Mouse (Mus musculus) CH12.LX (cell line): Measurements from ENCODE around the gene A730061H03Rik. TPM values are rescaled to one million over a fixed set of nuclear protein-coding genes. Genes with fewer than 3 reads are reported as not detected.

Experiments
- DNase-seq: peaks from one replicate; pipeline ENCODE4 v3.0.0-alpha.2; 2013; ENCODE audit errors: extremely low read depth
- H3K27ac ChIP-seq: 2 replicates; pipeline ENCODE4 v1.5.1; 2012; ENCODE audit warnings: low read depth, mild to moderate bottlenecking, control low read depth, moderate library complexity; ENCODE audit not compliant: insufficient read depth
- H3K27me3 ChIP-seq: replicated peaks from 2 replicates; pipeline ENCODE3; 2012; ENCODE audit warnings: inconsistent platforms
- H3K36me3 ChIP-seq, 2 experiments: replicated peaks in 1 of 2; 2 replicates each; pipeline versions ENCODE3 to v1.6.1; 2012; ENCODE audit warnings: inconsistent platforms in 1 of 2, low read length in 1 of 2, mild to moderate bottlenecking in 1 of 2, mixed read lengths in 1 of 2, moderate library complexity in 1 of 2; ENCODE audit not compliant: control insufficient read depth in 1 of 2, insufficient read depth in 1 of 2
- H3K4me1 ChIP-seq, 2 experiments: 2 replicates each; pipeline ENCODE4 v1.6.1; 2012; ENCODE audit warnings: inconsistent platforms in 1 of 2, moderate library complexity in 1 of 2; ENCODE audit not compliant: insufficient read depth in 2 of 2, control insufficient read depth in 1 of 2
- H3K4me2 ChIP-seq: 2 replicates; pipeline ENCODE4 v1.6.1; 2012; ENCODE audit warnings: low read depth, mild to moderate bottlenecking, control low read depth; ENCODE audit not compliant: poor library complexity, insufficient read depth, severe bottlenecking
- H3K4me3 ChIP-seq, 3 experiments: fragments of 150-350 bp in 1 of 3; sonication (generic) in 1 of 3; replicated peaks in 1 of 3; 2 replicates each; pipeline versions ENCODE3 to v1.5.1; 2011 to 2012; ENCODE audit warnings: low read depth in 2 of 3, low read length in 2 of 3, mild to moderate bottlenecking in 2 of 3, moderate library complexity in 2 of 3, control low read depth in 1 of 3, improper control_type of control experiment in 1 of 3, inconsistent platforms in 1 of 3, mixed read lengths in 1 of 3; ENCODE audit not compliant: poor library complexity in 1 of 3
- H3K79me2 ChIP-seq: replicated peaks from 2 replicates; pipeline ENCODE4 v1.6.1; 2012; ENCODE audit warnings: mild to moderate bottlenecking, moderate library complexity; ENCODE audit not compliant: control insufficient read depth, poor library complexity, insufficient read depth, severe bottlenecking; ENCODE audit errors: extremely low read depth
- H3K9ac ChIP-seq: 2 replicates; pipeline ENCODE4 v1.6.1; 2012; ENCODE audit warnings: low read depth, mild to moderate bottlenecking, control low read depth, moderate library complexity; ENCODE audit not compliant: insufficient read depth
- H3K9me3 ChIP-seq: replicated peaks from 2 replicates; pipeline ENCODE3; 2012; ENCODE audit warnings: low read length, inconsistent platforms, mixed read lengths
- CHD2 ChIP-seq: IDR thresholded peaks from 2 replicates; pipeline ENCODE4 v1.6.1; 2011; ENCODE audit warnings: low read length, improper control_type of control experiment
- EP300 ChIP-seq: IDR thresholded peaks from 2 replicates; pipeline ENCODE4 v1.6.1; 2011; ENCODE audit warnings: low read length, improper control_type of control experiment
- ETS1 ChIP-seq: conservative IDR thresholded peaks from 2 replicates; pipeline ENCODE4 v1.6.1; 2012; ENCODE audit warnings: low read depth, mild to moderate bottlenecking, inconsistent platforms, low read length, improper control_type of control experiment, moderate library complexity
- GABPA ChIP-seq: IDR thresholded peaks from 2 replicates; pipeline ENCODE4 v1.6.1; 2012; ENCODE audit warnings: low read depth, low read length, improper control_type of control experiment, inconsistent platforms; ENCODE audit not compliant: insufficient replicate concordance
- IRF4 ChIP-seq: IDR thresholded peaks from 2 replicates; pipeline ENCODE4 v1.6.1; 2014; ENCODE audit warnings: low read depth, mild to moderate bottlenecking, inconsistent platforms, low read length, improper control_type of control experiment
- JUN ChIP-seq: IDR thresholded peaks from 2 replicates; pipeline ENCODE4 v1.6.1; 2011; ENCODE audit warnings: low read depth, mild to moderate bottlenecking, low read length, improper control_type of control experiment, moderate library complexity; ENCODE audit not compliant: insufficient read depth
- JUND ChIP-seq: conservative IDR thresholded peaks from 2 replicates; pipeline ENCODE4 v1.6.1; 2011; ENCODE audit warnings: low read depth, low read length, improper control_type of control experiment
- MAFK ChIP-seq: IDR thresholded peaks from 2 replicates; pipeline ENCODE4 v1.6.1; 2011; ENCODE audit warnings: low read length, improper control_type of control experiment; ENCODE audit not compliant: insufficient replicate concordance
- MEF2A ChIP-seq: IDR thresholded peaks from 2 replicates; pipeline ENCODE4 v1.6.1; 2014; ENCODE audit warnings: low read depth, mild to moderate bottlenecking, inconsistent platforms, low read length, improper control_type of control experiment, borderline replicate concordance
- MYC ChIP-seq: IDR thresholded peaks from 2 replicates; pipeline ENCODE4 v1.6.1; 2011; ENCODE audit warnings: low read depth, mild to moderate bottlenecking, improper control_type of control experiment, low read length
- NELFE ChIP-seq: IDR thresholded peaks from 2 replicates; pipeline ENCODE4 v1.6.1; 2011; ENCODE audit warnings: low read depth, low read length, improper control_type of control experiment
- NRF1 ChIP-seq: IDR thresholded peaks from 2 replicates; pipeline ENCODE4 v1.6.1; 2014; ENCODE audit warnings: low read depth, mild to moderate bottlenecking, inconsistent platforms, low read length, improper control_type of control experiment, moderate library complexity
- POLR2A ChIP-seq: IDR thresholded peaks from 2 replicates; pipeline ENCODE4 v1.6.1; 2011; ENCODE audit warnings: low read depth, mild to moderate bottlenecking, improper control_type of control experiment, low read length
- POLR2AphosphoS2 ChIP-seq: IDR thresholded peaks from 2 replicates; pipeline ENCODE4 v1.6.1; 2011; ENCODE audit warnings: low read depth, low read length, improper control_type of control experiment
- RCOR1 ChIP-seq: conservative IDR thresholded peaks from 2 replicates; pipeline ENCODE4 v1.6.1; 2012; ENCODE audit warnings: low read depth, mild to moderate bottlenecking, inconsistent platforms, low read length, improper control_type of control experiment
- SIN3A ChIP-seq: IDR thresholded peaks from 2 replicates; pipeline ENCODE4 v1.6.1; 2012; ENCODE audit warnings: low read length, improper control_type of control experiment, inconsistent platforms
- SMC3 ChIP-seq: IDR thresholded peaks from 2 replicates; pipeline ENCODE4 v1.6.1; 2011; ENCODE audit warnings: low read depth, low read length, improper control_type of control experiment
- TBP ChIP-seq: conservative IDR thresholded peaks from 2 replicates; pipeline ENCODE4 v1.6.1; 2011; ENCODE audit warnings: low read depth, low read length, improper control_type of control experiment
- UBTF ChIP-seq: IDR thresholded peaks from 2 replicates; pipeline ENCODE4 v1.6.1; 2012; ENCODE audit warnings: low read depth, mild to moderate bottlenecking, inconsistent platforms, low read length, improper control_type of control experiment, moderate library complexity
- USF1 ChIP-seq: IDR thresholded peaks from 2 replicates; pipeline ENCODE4 v1.6.1; 2014; ENCODE audit warnings: low read depth, mild to moderate bottlenecking, inconsistent platforms, low read length, improper control_type of control experiment
- USF2 ChIP-seq: conservative IDR thresholded peaks from 2 replicates; pipeline ENCODE4 v1.6.1; 2011; ENCODE audit warnings: low read depth, low read length, improper control_type of control experiment
- ZKSCAN1 ChIP-seq: IDR thresholded peaks from 2 replicates; pipeline ENCODE4 v1.6.1; 2012; ENCODE audit warnings: low read depth, inconsistent platforms, low read length, improper control_type of control experiment, borderline replicate concordance
- ZMIZ1 ChIP-seq: IDR thresholded peaks from 2 replicates; pipeline ENCODE4 v1.6.1; 2012; ENCODE audit warnings: low read depth, mild to moderate bottlenecking, inconsistent platforms, low read length, improper control_type of control experiment
- dilution Hi-C: fragments of 300-500 bp; cut with MboI; formaldehyde crosslinking; loops from 2 replicates; pipeline ENCODE4 v1.14.3; 2020; ENCODE audit warnings: low sequenced_read_pairs; ENCODE audit not compliant: extremely low pct_unique_long_range_greater_than_20kb, extremely low pct_ligation_motif_present
- in situ Hi-C: fragments of 300-500 bp; cut with MboI; formaldehyde crosslinking; loops from 3 replicates; pipeline ENCODE4 v1.14.3; 2019; ENCODE audit warnings: low sequenced_read_pairs, low pct_ligation_motif_present, low pct_unique_long_range_greater_than_20kb, mixed read lengths
- polyA plus RNA-seq: library from polyadenylated mRNA; unstranded; fragments of >175 nt; gene quantifications from 2 replicates; pipeline ENCODE4 v1.2.1, GENCODE M21; 2012; ENCODE audit warnings: low read depth; ENCODE audit not compliant: insufficient read length
- total RNA-seq, 2 experiments: library from RNA; depleted of rRNA; stranded (reverse); fragments of 300-350 nt in 1 of 2; fragments of >200 nt in 1 of 2; gene quantifications; 2 replicates each; pipeline ENCODE4 v1.2.3; 2012 to 2014

A730061H03Rik gene
- total and polyA plus RNA-seq, 3 experiments: 0.34 to 0.93 TPM; not detected in 1

- H3K27ac ChIP-seq: no peak overlapping the region
- DNase-seq: no peak
- H3K4me1 ChIP-seq: peaks cover 4 to 20% of the 10 kb centered on the region in 2 experiments; a peak in 3 of 4 replicates
- H3K9me3 ChIP-seq: no peaks in the 10 kb centered on the region
- no peaks in the 10 kb centered on the region for H3K79me2 ChIP-seq
- peaks cover 35 to 57% of the 10 kb centered on the region in 2 experiments for H3K36me3 ChIP-seq
- no peak overlapping the region for H3K9ac ChIP-seq
- H3K27me3 ChIP-seq: no peaks in the 10 kb centered on the region
- TF ChIP-seq IRF4 (no peak), ZMIZ1 (no peak), POLR2AphosphoS2 (no peak), MEF2A (no peak), EP300 (no peak), ETS1 (no peak), SMC3 (no peak), USF1 (no peak), POLR2A (no peak), MAFK (no peak), JUN (no peak), SIN3A (no peak), CHD2 (no peak), USF2 (no peak), JUND (no peak), RCOR1 (no peak), TBP (no peak), NELFE (no peak), ZKSCAN1 (no peak), NRF1 (no peak)
- no peak overlapping the region for H3K4me2 ChIP-seq
- H3K4me3 ChIP-seq: no peak overlapping the region
- dilution Hi-C loops (no loop called here), in situ Hi-C loops (no loop called here)
These were observed 48.1 kb upstream of the A730061H03Rik start for GRCm38 (mm10) chr14:55608339-55608738.

DNA sequence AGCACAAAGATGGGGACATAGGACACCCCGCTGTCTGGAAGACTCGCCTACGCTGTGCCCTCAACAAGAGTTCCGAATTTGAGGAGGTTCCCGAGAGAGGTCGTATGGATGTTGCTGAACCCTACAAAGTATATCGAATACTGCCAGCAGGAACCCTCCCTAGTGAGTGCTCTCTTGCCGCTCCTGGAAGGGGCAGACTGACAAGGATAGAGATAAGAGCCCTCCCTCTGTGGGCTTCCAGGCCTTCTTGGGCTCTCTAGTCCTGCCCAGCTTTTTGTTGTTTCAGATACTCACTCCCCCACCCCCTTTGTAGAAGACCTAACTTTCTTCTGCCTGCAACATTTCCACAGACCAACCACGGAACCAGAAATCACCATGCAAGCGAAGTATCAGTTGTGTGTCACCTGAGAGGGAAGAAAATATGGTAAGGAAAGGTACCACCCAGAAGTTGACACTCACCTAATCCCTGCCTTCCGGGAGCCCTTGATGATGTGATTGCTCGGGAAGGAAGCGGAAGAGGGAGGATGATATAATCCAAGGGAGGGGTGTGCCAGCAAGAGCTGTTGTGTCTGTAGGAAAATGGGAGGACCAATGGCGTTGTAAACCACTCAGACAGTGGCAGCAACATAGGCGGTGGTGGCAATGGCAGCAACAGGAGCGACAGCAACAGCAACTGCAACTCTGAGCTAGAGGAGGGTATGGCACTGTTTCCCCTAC, 45.7 kb upstream of the A730061H03Rik start:
- dilution Hi-C loops: no loop called here
- H3K4me3 ChIP-seq: no peak overlapping the region
- H3K4me2 ChIP-seq: no peak overlapping the region
- no peaks in the 10 kb centered on the region for H3K27me3 ChIP-seq
- no peaks in the 10 kb centered on the region for H3K79me2 ChIP-seq
- H3K4me1 ChIP-seq: peaks cover 4 to 32% of the 10 kb centered on the region in 2 experiments; a peak in 3 of 4 replicates
- no peaks in the 10 kb centered on the region for H3K9me3 ChIP-seq
- in situ Hi-C loops: no loop called here
- TF ChIP-seq SMC3 (no peak), GABPA (no peak), ZKSCAN1 (no peak), MYC (no peak), UBTF (no peak), RCOR1 (no peak)
- H3K27ac ChIP-seq: no peak overlapping the region
- no peak overlapping the region for H3K9ac ChIP-seq
- H3K36me3 ChIP-seq: peaks cover 56 to 79% of the 10 kb centered on the region in 2 experiments
- DNase-seq: no peak
